Mouse (Mus musculus) adrenal gland, adult 2 months (tissue): ENCODE results near the gene Asap2. TPM values are rescaled to one million over a fixed set of nuclear protein-coding genes. Genes with fewer than 3 reads are reported as not detected.

ENCODE experiments used
- DNase-seq: peaks from one replicate; pipeline ENCODE4 v3.0.0; 2021
- polyA plus RNA-seq: library from polyadenylated mRNA; depleted of rRNA; stranded (reverse); fragments of >200 nt; gene quantifications from 2 replicates; pipeline ENCODE4 v1.2.3, GENCODE M21; 2012
- total RNA-seq, 2 experiments: library from RNA; stranded (reverse); gene quantifications; 2 replicates each; pipeline ENCODE4 v1.2.3; 2021

Gene Asap2
- total and polyA plus RNA-seq, 3 experiments: 10.3 to 22.1 (median 12.1) TPM

- DNase-seq: no peak
Measured at GRCm38 (mm10) chr12:21166884-21167575, 176.8 kb downstream of the Asap2 start.

- DNase-seq: no peak
Measured at GRCm38 (mm10) chr12:21167741-21168140, 177.5 kb downstream of the Asap2 start.

GRCm38 (mm10) chr12:21168149-21168548 lies 177.9 kb downstream of the Asap2 start:
- no peak for DNase-seq

GRCm38 (mm10) chr12:21171776-21172490 lies 181.7 kb downstream of the Asap2 start:
- DNase-seq: peak; percentile 32

GRCm38 (mm10) chr12:21173847-21174412 lies 183.7 kb downstream of the Asap2 start:
- no peak for DNase-seq

GRCm38 (mm10) chr12:21176399-21176798 lies 186.1 kb downstream of the Asap2 start:
- no peak for DNase-seq

- DNase-seq: no peak
Measured at GRCm38 (mm10) chr12:21177123-21177698, 187.0 kb downstream of the Asap2 start.

GRCm38 (mm10) chr12:21180091-21180490 lies 189.8 kb downstream of the Asap2 start:
- DNase-seq: no peak

GRCm38 (mm10) chr12:21182786-21183185 lies 192.5 kb downstream of the Asap2 start:
- DNase-seq: peak; percentile 51

GRCm38 (mm10) chr12:21183321-21183720 lies 193.1 kb downstream of the Asap2 start:
- DNase-seq: peak; percentile 38

GRCm38 (mm10) chr12:21186145-21186544 lies 195.9 kb downstream of the Asap2 start:
- no peak for DNase-seq

GRCm38 (mm10) chr12:21188880-21189279 lies 198.6 kb downstream of the Asap2 start:
- DNase-seq: peak; percentile 45

- no peak for DNase-seq
Measured at GRCm38 (mm10) chr12:21191546-21191945, 201.3 kb downstream of the Asap2 start.

- DNase-seq: no peak
Measured at GRCm38 (mm10) chr12:21195497-21195896, 205.2 kb downstream of the Asap2 start.

GRCm38 (mm10) chr12:21196420-21196819 lies 206.2 kb downstream of the Asap2 start:
- no peak for DNase-seq

- DNase-seq: no peak
Measured at GRCm38 (mm10) chr12:21200613-21201012, 210.4 kb downstream of the Asap2 start.

- DNase-seq: no peak
Measured at GRCm38 (mm10) chr12:21201485-21202269, 211.4 kb downstream of the Asap2 start.

- DNase-seq: peak; percentile 39
Measured at GRCm38 (mm10) chr12:21204701-21205312, 214.5 kb downstream of the Asap2 start.

GRCm38 (mm10) chr12:21205799-21206198 lies 215.5 kb downstream of the Asap2 start:
- no peak for DNase-seq

- no peak for DNase-seq
Measured at GRCm38 (mm10) chr12:21207422-21207821, 217.2 kb downstream of the Asap2 start.

GRCm38 (mm10) chr12:21208172-21208795 lies 218.0 kb downstream of the Asap2 start:
- DNase-seq: no peak
